9 mouse cellular contexts compared by ENCODE assay signal in genomic region chr2:72871836-72872235, GRCm38 (mm10).
A peak's percentile ranks its signal among the peaks of the same experiment; 100 is the strongest.
DNase-seq lines count a peak whose midpoint lies in the region; ATAC-seq and TF ChIP-seq lines count a peak whose summit lies in the region.
"Had no signal": no experiment of that assay in that cellular context is flagged by ENCODE, and none has a peak within 500 bp of the region (broad histone marks: within the 10 kb centered on the region; RNA-seq: fewer than 3 reads in every experiment).

No protein-coding gene starts in this region.

- ATAC-seq in forebrain, embryonic 12.5 days (ENCODE audit: low FRiP score): no peak
- no peak for ATAC-seq in forebrain, embryonic 16.5 days
- ATAC-seq in intestine, postnatal 0 days: no peak

- no peak overlapping the region for H3K27ac ChIP-seq in forebrain, embryonic 12.5 days
- H3K27ac ChIP-seq in forebrain, embryonic 16.5 days (ENCODE audit: low read length): no peak overlapping the region
- H3K27ac ChIP-seq in intestine, postnatal 0 days (ENCODE audit: low read depth, low read length): no peak overlapping the region

- peak; percentile 58 for DNase-seq in layer of hippocampus, adult 11-12 months (ENCODE audit: low spot score)
- DNase-seq in layer of hippocampus, adult 9-10 months (ENCODE audit: low spot score): no peak
- peak; percentile 49 for DNase-seq in brain, adult 2 months (ENCODE audit: low read depth, low spot score)
- peak; percentile 76 to 79 for DNase-seq in heart, postnatal 10 days
- DNase-seq in lung, postnatal 36 days: peak; percentile 30
- DNase-seq: lung, embryonic 14.5 days had no signal

- WGBS in forebrain, embryonic 12.5 days: 88% methylated on average over 5 of the region's 5 CpGs
- 86% methylated on average over 5 of the region's 5 CpGs for WGBS in forebrain, embryonic 16.5 days
- WGBS in intestine, postnatal 0 days: 89% methylated on average over 5 of the region's 5 CpGs

- no peak overlapping the region for H3K4me3 ChIP-seq in forebrain, embryonic 12.5 days (replicated peaks)
- no peak overlapping the region for H3K4me3 ChIP-seq in forebrain, embryonic 16.5 days (replicated peaks; ENCODE audit: low read length)
- H3K4me3 ChIP-seq in intestine, postnatal 0 days (ENCODE audit: low read depth, low read length): no peak overlapping the region

- no peaks in the 10 kb centered on the region for H3K9me3 ChIP-seq in forebrain, embryonic 12.5 days
- no peaks in the 10 kb centered on the region; the same call in 1 of the 2 replicates for H3K9me3 ChIP-seq in forebrain, embryonic 16.5 days (ENCODE audit: control insufficient read depth, low read length)
- H3K9me3 ChIP-seq in intestine, postnatal 0 days (ENCODE audit: control insufficient read depth): no peaks in the 10 kb centered on the region

- no peak overlapping the region for H3K4me2 ChIP-seq in forebrain, embryonic 12.5 days
- H3K4me2 ChIP-seq in forebrain, embryonic 16.5 days (ENCODE audit: low read length): no peak overlapping the region
- no peak overlapping the region for H3K4me2 ChIP-seq in intestine, postnatal 0 days (replicated peaks; ENCODE audit: low read depth)
- H3K4me2 ChIP-seq: lung, embryonic 14.5 days had no signal

- no peak overlapping the region for H3K9ac ChIP-seq in forebrain, embryonic 12.5 days
- H3K9ac ChIP-seq in forebrain, embryonic 16.5 days (replicated peaks; ENCODE audit: low read depth, low read length): no peak overlapping the region
- no peak overlapping the region for H3K9ac ChIP-seq in intestine, postnatal 0 days (ENCODE audit: low read depth, low read length)
- H3K9ac ChIP-seq: lung, embryonic 14.5 days had no signal

- H3K36me3 ChIP-seq in forebrain, embryonic 12.5 days (replicated peaks): no peaks in the 10 kb centered on the region
- H3K36me3 ChIP-seq in forebrain, embryonic 16.5 days (ENCODE audit: control insufficient read depth, insufficient read depth): no peaks in the 10 kb centered on the region
- no peaks in the 10 kb centered on the region for H3K36me3 ChIP-seq in intestine, postnatal 0 days (ENCODE audit: control insufficient read depth, insufficient read depth)

- no peaks in the 10 kb centered on the region for H3K4me1 ChIP-seq in forebrain, embryonic 12.5 days
- no peaks in the 10 kb centered on the region for H3K4me1 ChIP-seq in forebrain, embryonic 16.5 days (replicated peaks; ENCODE audit: control insufficient read depth, insufficient read depth, low read length)
- no peaks in the 10 kb centered on the region for H3K4me1 ChIP-seq in intestine, postnatal 0 days (replicated peaks; ENCODE audit: control insufficient read depth, insufficient read depth, low read length)

- intact Hi-C loops in heart, postnatal 10 days (cut with DNase I): no loop called here

- no peak for TF ChIP-seq CTCF in intestine, postnatal 0 days (IDR thresholded peaks at IDR 0.05; ENCODE audit: low read depth)

- no peaks in the 10 kb centered on the region for H3K27me3 ChIP-seq in forebrain, embryonic 12.5 days
- H3K27me3 ChIP-seq in forebrain, embryonic 16.5 days (replicated peaks; ENCODE audit: control insufficient read depth, insufficient read depth, low read length): no peaks in the 10 kb centered on the region
- H3K27me3 ChIP-seq in intestine, postnatal 0 days (replicated peaks; ENCODE audit: control insufficient read depth, insufficient read depth, low read length): no peaks in the 10 kb centered on the region
